Mouse (Mus musculus) brain, embryonic 14.5 days (tissue): ENCODE measurements at regions not wholly inside any gene's neighbourhood (a gene's known extent, or its start where the extent isn't known, plus 50 kb on each side); places are given as distances from the start of the nearest gene placed in this dataset.

Source experiments
- DNase-seq: peaks from one replicate; pipeline ENCODE4 v3.0.0-alpha.2; 2011; ENCODE audit warnings: low read depth
- CTCF ChIP-seq: fragments of 200-500 bp; IDR thresholded peaks from 2 replicates; pipeline ENCODE4 v1.5.1; 2012; ENCODE audit warnings: inconsistent platforms, mild to moderate bottlenecking, moderate library complexity, borderline replicate concordance; ENCODE audit not compliant: insufficient read depth, insufficient read length; ENCODE audit errors: extremely low read depth
- POLR2A ChIP-seq: fragments of 200-500 bp; IDR thresholded peaks from 2 replicates; pipeline ENCODE4 v1.6.1; 2012; ENCODE audit warnings: mild to moderate bottlenecking, inconsistent platforms, borderline replicate concordance; ENCODE audit not compliant: poor library complexity, insufficient read depth, insufficient read length, severe bottlenecking; ENCODE audit errors: extremely low read depth

GRCm38 (mm10) chr12:27138663-27139633 lies 203.4 kb downstream of the Sox11 start:
- TF ChIP-seq POLR2A (no peak), CTCF (no peak)
- peak; percentile 83 for DNase-seq

- DNase-seq, result peak; percentile 57
- TF ChIP-seq POLR2A (no peak), CTCF (no peak)
Measured at GRCm38 (mm10) chr12:27135997-27136559, 206.3 kb downstream of the Sox11 start.

- TF ChIP-seq CTCF, result no peak
- no peak for TF ChIP-seq POLR2A
- no peak for DNase-seq
Measured at GRCm38 (mm10) chr12:27130544-27130943, 211.8 kb downstream of the Sox11 start.

GRCm38 (mm10) chr12:27127054-27127605 lies 215.2 kb downstream of the Sox11 start:
- DNase-seq, result peak; percentile 81
- TF ChIP-seq CTCF, result no peak
- no peak for TF ChIP-seq POLR2A

- TF ChIP-seq POLR2A, result no peak
- no peak for TF ChIP-seq CTCF
- peak; percentile 41 for DNase-seq
Measured at GRCm38 (mm10) chr12:27118581-27118980, 223.8 kb downstream of the Sox11 start.

GRCm38 (mm10) chr12:27115392-27115791 lies 227.0 kb downstream of the Sox11 start:
- TF ChIP-seq CTCF (no peak), POLR2A (no peak)
- DNase-seq, result peak; percentile 32

- TF ChIP-seq CTCF (no peak), POLR2A (no peak)
- DNase-seq, result peak; percentile 90
Measured at GRCm38 (mm10) chr12:27104925-27105571, 237.3 kb downstream of the Sox11 start.

- no peak for DNase-seq
- TF ChIP-seq CTCF, result no peak
- no peak for TF ChIP-seq POLR2A
Measured at GRCm38 (mm10) chr12:27102996-27103395, 239.4 kb downstream of the Sox11 start.

- DNase-seq, result peak; percentile 55
- TF ChIP-seq POLR2A (no peak), CTCF (no peak)
Measured at GRCm38 (mm10) chr12:27089206-27089605, 253.2 kb downstream of the Sox11 start.

- TF ChIP-seq CTCF (no peak), POLR2A (no peak)
Measured at GRCm38 (mm10) chr12:27085890-27086289, 256.5 kb downstream of the Sox11 start.

More at GRCm38 (mm10) chr12:27085890-27086289, 256.5 kb downstream of the Sox11 start:
- no peak for DNase-seq
